Mouse (Mus musculus): Measurements from ENCODE around the gene Rcor3. TPM values are rescaled to one million over a fixed set of nuclear protein-coding genes. Genes with fewer than 3 reads are reported as not detected.

Rcor3 gene
- polyA plus RNA-seq, 1 experiment from 2014 or later, result 16.8 TPM

GRCm38 (mm10) chr1:192076796-192077535 lies 60.9 kb downstream of the Rcor3 start:
- no peaks in the 10 kb centered on the region for H3K27me3 ChIP-seq (replicated peaks; ENCODE audit: control insufficient read depth, insufficient read depth, low read length)
- H3K36me3 ChIP-seq (ENCODE audit: control insufficient read depth, insufficient read depth), result no peaks in the 10 kb centered on the region; the same call in 1 of the 2 replicates
- no peaks in the 10 kb centered on the region; the same call in 1 of the 2 replicates for H3K4me1 ChIP-seq (replicated peaks; ENCODE audit: control insufficient read depth, insufficient read depth, low read length)
- H3K27ac ChIP-seq (ENCODE audit: low read depth, low read length), result peak overlapping the region; percentile 46; the same call in 1 of the 2 replicates
- no peak overlapping the region for H3K4me2 ChIP-seq (replicated peaks; ENCODE audit: low read depth)
- no peak overlapping the region for H3K4me3 ChIP-seq (ENCODE audit: low read depth, low read length)
- H3K9me3 ChIP-seq (ENCODE audit: control insufficient read depth), result 0 out of 2 replicates have a peak, but pooled peaks cover 10% of the 10 kb centered on the region
- no peak for TF ChIP-seq CTCF (IDR thresholded peaks at IDR 0.05; ENCODE audit: low read depth)
- no peak overlapping the region for H3K9ac ChIP-seq (ENCODE audit: low read depth, low read length)
- ATAC-seq, result 0 out of 2 replicates have a peak, but pooled peaks have one; percentile 35

- no peak overlapping the region for H3K27ac ChIP-seq (ENCODE audit: low read depth, low read length)
Measured at GRCm38 (mm10) chr1:192076101-192076500, 61.8 kb downstream of the Rcor3 start.

GRCm38 (mm10) chr1:192074824-192075223 lies 63.0 kb downstream of the Rcor3 start:
- H3K9ac ChIP-seq (ENCODE audit: low read depth, low read length), result no peak overlapping the region
- H3K36me3 ChIP-seq (ENCODE audit: control insufficient read depth, insufficient read depth), result no peaks in the 10 kb centered on the region; the same call in 1 of the 2 replicates
- H3K4me2 ChIP-seq (replicated peaks; ENCODE audit: low read depth), result no peak overlapping the region
- TF ChIP-seq CTCF (IDR thresholded peaks at IDR 0.05; ENCODE audit: low read depth), result no peak
- peaks cover 10% of the 10 kb centered on the region; the same call in 1 of the 2 replicates for H3K4me1 ChIP-seq (replicated peaks; ENCODE audit: control insufficient read depth, insufficient read depth, low read length)
- H3K4me3 ChIP-seq (ENCODE audit: low read depth, low read length), result no peak overlapping the region
- H3K9me3 ChIP-seq (ENCODE audit: control insufficient read depth), result no peaks in the 10 kb centered on the region
- ATAC-seq, result no peak
- 60% methylated on average over 1 of the region's 1 CpGs for WGBS
- no peak overlapping the region for H3K27ac ChIP-seq (ENCODE audit: low read depth, low read length)
- no peaks in the 10 kb centered on the region for H3K27me3 ChIP-seq (replicated peaks; ENCODE audit: control insufficient read depth, insufficient read depth, low read length)

More at GRCm38 (mm10) chr1:192076101-192076500, 61.8 kb downstream of the Rcor3 start:
- H3K27me3 ChIP-seq (replicated peaks; ENCODE audit: control insufficient read depth, insufficient read depth, low read length), result no peaks in the 10 kb centered on the region
- no peak for TF ChIP-seq CTCF (IDR thresholded peaks at IDR 0.05; ENCODE audit: low read depth)
- no peaks in the 10 kb centered on the region; the same call in 1 of the 2 replicates for H3K36me3 ChIP-seq (ENCODE audit: control insufficient read depth, insufficient read depth)
- no peak overlapping the region for H3K4me2 ChIP-seq (replicated peaks; ENCODE audit: low read depth)
- no peaks in the 10 kb centered on the region; the same call in 1 of the 2 replicates for H3K4me1 ChIP-seq (replicated peaks; ENCODE audit: control insufficient read depth, insufficient read depth, low read length)
- H3K9me3 ChIP-seq (ENCODE audit: control insufficient read depth), result 0 out of 2 replicates have a peak, but pooled peaks cover 3% of the 10 kb centered on the region
- no peak overlapping the region for H3K9ac ChIP-seq (ENCODE audit: low read depth, low read length)
- no peak overlapping the region for H3K4me3 ChIP-seq (ENCODE audit: low read depth, low read length)
- no peak for ATAC-seq
- 66% methylated on average over 4 of the region's 4 CpGs for WGBS

GRCm38 (mm10) chr1:192072426-192072825 lies 65.4 kb downstream of the Rcor3 start:
- no peak overlapping the region for H3K27ac ChIP-seq (ENCODE audit: low read depth, low read length)
- no peak for TF ChIP-seq CTCF (IDR thresholded peaks at IDR 0.05; ENCODE audit: low read depth)
- H3K27me3 ChIP-seq (replicated peaks; ENCODE audit: control insufficient read depth, insufficient read depth, low read length), result no peaks in the 10 kb centered on the region
- no peak overlapping the region for H3K4me3 ChIP-seq (ENCODE audit: low read depth, low read length)
- H3K4me1 ChIP-seq (replicated peaks; ENCODE audit: control insufficient read depth, insufficient read depth, low read length), result peaks cover 10% of the 10 kb centered on the region; the same call in 1 of the 2 replicates
- H3K9me3 ChIP-seq (ENCODE audit: control insufficient read depth), result no peaks in the 10 kb centered on the region
- no peak overlapping the region for H3K9ac ChIP-seq (ENCODE audit: low read depth, low read length)
- WGBS, result 75% methylated on average over 1 of the region's 1 CpGs
- H3K36me3 ChIP-seq (ENCODE audit: control insufficient read depth, insufficient read depth), result peaks cover 13% of the 10 kb centered on the region
- H3K4me2 ChIP-seq (replicated peaks; ENCODE audit: low read depth), result no peak overlapping the region
- ATAC-seq, result no peak

GRCm38 (mm10) chr1:192070618-192071051 lies 67.2 kb downstream of the Rcor3 start:
- H3K27ac ChIP-seq (ENCODE audit: low read depth, low read length), result no peak overlapping the region
- H3K4me2 ChIP-seq (replicated peaks; ENCODE audit: low read depth), result no peak overlapping the region
- TF ChIP-seq CTCF (IDR thresholded peaks at IDR 0.05; ENCODE audit: low read depth), result peak; percentile 50
- H3K4me3 ChIP-seq (ENCODE audit: low read depth, low read length), result no peak overlapping the region
- peaks cover 31% of the 10 kb centered on the region for H3K36me3 ChIP-seq (ENCODE audit: control insufficient read depth, insufficient read depth)
- H3K27me3 ChIP-seq (replicated peaks; ENCODE audit: control insufficient read depth, insufficient read depth, low read length), result no peaks in the 10 kb centered on the region
- H3K4me1 ChIP-seq (replicated peaks; ENCODE audit: control insufficient read depth, insufficient read depth, low read length), result 0 out of 2 replicates have a peak, but pooled peaks cover 10% of the 10 kb centered on the region
- H3K9ac ChIP-seq (ENCODE audit: low read depth, low read length), result no peak overlapping the region
- H3K9me3 ChIP-seq (ENCODE audit: control insufficient read depth), result no peaks in the 10 kb centered on the region
- no peak for ATAC-seq
- 34% methylated on average over 3 of the region's 3 CpGs for WGBS

GRCm38 (mm10) chr1:192069971-192070591 lies 67.8 kb downstream of the Rcor3 start:
- Histone ChIP-seq H3K4me2 (replicated peaks; ENCODE audit: low read depth) (0 out of 2 replicates have a peak overlapping the region, but pooled peaks have one; percentile 17), H3K27me3 (replicated peaks; ENCODE audit: control insufficient read depth, insufficient read depth, low read length) (no peaks in the 10 kb centered on the region), H3K36me3 (ENCODE audit: control insufficient read depth, insufficient read depth) (peaks cover 36% of the 10 kb centered on the region), H3K4me3 (ENCODE audit: low read depth, low read length) (no peak overlapping the region), H3K9me3 (ENCODE audit: control insufficient read depth) (no peaks in the 10 kb centered on the region), H3K27ac (ENCODE audit: low read depth, low read length) (no peak overlapping the region), H3K4me1 (replicated peaks; ENCODE audit: control insufficient read depth, insufficient read depth, low read length) (0 out of 2 replicates have a peak, but pooled peaks cover 10% of the 10 kb centered on the region), H3K9ac (ENCODE audit: low read depth, low read length) (no peak overlapping the region)
- ATAC-seq, result no peak
- no peak for TF ChIP-seq CTCF (IDR thresholded peaks at IDR 0.05; ENCODE audit: low read depth)
- 39% methylated on average over 13 of the region's 13 CpGs for WGBS

Measured in intestine, postnatal 0 days (tissue).